Mouse (Mus musculus) myocyte (in vitro differentiated cells): ENCODE data around the gene Olfr1255. TPM values are rescaled to one million over a fixed set of nuclear protein-coding genes. Genes with fewer than 3 reads are reported as not detected.

Source experiments
- H3K27me3 ChIP-seq: one replicate; pipeline ENCODE4 v1.6.1; 2011; ENCODE audit not compliant: control insufficient read depth, insufficient read depth, insufficient read length
- H3K36me3 ChIP-seq: one replicate; pipeline ENCODE4 v1.6.1; 2011; ENCODE audit not compliant: control insufficient read depth, insufficient read depth
- H3K4me2 ChIP-seq: one replicate; pipeline ENCODE4 v1.6.1; 2011; ENCODE audit warnings: low read depth, control low read depth
- H3K4me3 ChIP-seq: one replicate; pipeline ENCODE4 v1.5.1; 2011; ENCODE audit warnings: mild to moderate bottlenecking, control low read depth, moderate library complexity
- H3K79me2 ChIP-seq: one replicate; pipeline ENCODE4 v1.6.1; 2011; ENCODE audit not compliant: control insufficient read depth, insufficient read depth
- H3ac ChIP-seq: one replicate; pipeline ENCODE4 v1.6.1; 2011; ENCODE audit not compliant: control insufficient read depth, insufficient read length
- CEBPB ChIP-seq: IDR thresholded peaks from 2 replicates; pipeline ENCODE4 v1.6.1; 2011; ENCODE audit warnings: mild to moderate bottlenecking, moderate library complexity; ENCODE audit not compliant: poor library complexity, insufficient read depth, severe bottlenecking
- E2F4 ChIP-seq: IDR thresholded peaks from one replicate; pipeline ENCODE4 v1.6.1; 2011; ENCODE audit warnings: mild to moderate bottlenecking, control low read depth, moderate library complexity; ENCODE audit not compliant: insufficient read depth
- MAX ChIP-seq: IDR thresholded peaks from one replicate; pipeline ENCODE4 v1.6.1; 2011; ENCODE audit warnings: low read depth, mild to moderate bottlenecking, control low read depth
- MYOD1 ChIP-seq, 3 experiments: IDR thresholded peaks; one replicate each; pipeline ENCODE4 v1.6.1; 2011; ENCODE audit warnings: control low read depth in 2 of 3, low read depth in 2 of 3, mild to moderate bottlenecking in 2 of 3, moderate library complexity in 1 of 3; ENCODE audit not compliant: insufficient read length in 2 of 3, control insufficient read depth in 1 of 3
- POLR2A ChIP-seq: IDR thresholded peaks from one replicate; pipeline ENCODE4 v1.6.1; 2011; ENCODE audit warnings: low read depth, mild to moderate bottlenecking, control low read depth, moderate library complexity; ENCODE audit not compliant: insufficient read length
- POLR2AphosphoS2 ChIP-seq: IDR thresholded peaks from one replicate; pipeline ENCODE4 v1.6.1; 2011; ENCODE audit warnings: low read depth, control low read depth; ENCODE audit not compliant: insufficient read length
- REST ChIP-seq: IDR thresholded peaks from one replicate; pipeline ENCODE4 v1.6.1; 2011; ENCODE audit warnings: mild to moderate bottlenecking, control low read depth, moderate library complexity; ENCODE audit not compliant: insufficient read depth, insufficient read length
- SRF ChIP-seq: IDR thresholded peaks from one replicate; pipeline ENCODE4 v1.6.1; 2011; ENCODE audit warnings: low read depth; ENCODE audit not compliant: control insufficient read depth, insufficient read length
- TCF12 ChIP-seq: IDR thresholded peaks from one replicate; pipeline ENCODE4 v1.6.1; 2011; ENCODE audit warnings: mild to moderate bottlenecking, control low read depth; ENCODE audit not compliant: poor library complexity, insufficient read depth, severe bottlenecking
- TCF3 ChIP-seq: IDR thresholded peaks from one replicate; pipeline ENCODE4 v1.6.1; 2011; ENCODE audit warnings: low read depth, control low read depth; ENCODE audit not compliant: insufficient read length
- USF1 ChIP-seq: IDR thresholded peaks from one replicate; pipeline ENCODE4 v1.6.1; 2011; ENCODE audit warnings: low read depth, mild to moderate bottlenecking, control low read depth, moderate library complexity
- polyA plus RNA-seq: library from polyadenylated mRNA; unstranded; fragments of >200 nt; fragmentation: generic; extraction: Trizol; gene quantifications from one replicate; pipeline ENCODE4 v1.2.1, GENCODE M21; 2012; ENCODE audit warnings: missing spikeins

Gene Olfr1255
- polyA plus RNA-seq, 1 experiment = not detected

- H3K4me3 ChIP-seq = no peak within 1 kb of the TSS
- no peak within 1 kb of the TSS for H3ac ChIP-seq
- no peaks in the 10 kb centered on the region for H3K27me3 ChIP-seq
- no peaks in the 10 kb centered on the region for H3K79me2 ChIP-seq
- H3K4me2 ChIP-seq = no peak within 1 kb of the TSS
- H3K36me3 ChIP-seq = no peaks in the 10 kb centered on the region
- no peak for TF ChIP-seq MAX
- TF ChIP-seq POLR2A = no peak
- TF ChIP-seq CEBPB = no peak
Measured at GRCm38 (mm10) chr2:89841455-89841854, 29.6 kb downstream of the Olfr1255 start, which contains the start of gene Olfr1256. Gene Olfr1256 (minus strand): TSS chr2:89841555.

- Histone ChIP-seq H3K4me2 (no peak within 1 kb of the TSS), H3K27me3 (no peaks in the 10 kb centered on the region), H3ac (no peak within 1 kb of the TSS), H3K36me3 (no peaks in the 10 kb centered on the region), H3K79me2 (no peaks in the 10 kb centered on the region), H3K4me3 (no peak within 1 kb of the TSS)
- TF ChIP-seq TCF12 (no peak), TCF3 (no peak), E2F4 (no peak), USF1 (no peak), MAX (no peak), POLR2AphosphoS2 (no peak), SRF (no peak), MYOD1 (IDR thresholded peaks at IDR 0.05; ENCODE audit: control insufficient read depth in 1 of 3, insufficient read length in 2 of 3, low read depth in 2 of 3) (no peak)
Measured at GRCm38 (mm10) chr2:89848105-89848504, 36.3 kb downstream of the Olfr1255 start, which contains the start of gene Olfr48. Gene Olfr48 (minus strand): TSS chr2:89848205.

DNA sequence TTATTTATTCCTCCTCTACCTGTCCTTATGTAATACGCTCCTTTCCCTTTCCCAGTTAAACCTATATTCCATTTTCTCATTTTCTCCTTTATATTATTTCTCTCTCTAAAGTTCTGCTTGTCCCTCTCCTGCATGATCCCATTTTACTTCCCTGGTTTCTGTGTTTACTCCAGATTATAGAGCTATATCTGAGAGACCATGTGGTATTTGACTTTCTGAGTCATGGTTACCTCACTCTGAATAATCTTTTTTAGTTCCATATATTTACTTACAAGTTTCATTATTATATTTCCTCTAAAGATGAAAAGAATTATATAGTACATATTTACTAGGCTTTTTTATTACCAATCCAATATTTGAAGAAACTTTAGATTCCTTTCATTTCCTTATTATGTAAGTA is 37.4 kb downstream of the Olfr1255 start:
- H3K4me3 ChIP-seq = no peak overlapping the region
- H3ac ChIP-seq = no peak overlapping the region
- H3K4me2 ChIP-seq = no peak overlapping the region
- no peaks in the 10 kb centered on the region for H3K79me2 ChIP-seq
- TF ChIP-seq TCF3 = no peak
- TF ChIP-seq CEBPB = no peak
- no peak for TF ChIP-seq USF1
- no peak for TF ChIP-seq REST
- TF ChIP-seq TCF12 = no peak
- no peak for TF ChIP-seq E2F4
- no peak for TF ChIP-seq MYOD1 (IDR thresholded peaks at IDR 0.05; ENCODE audit: control insufficient read depth in 1 of 3, insufficient read length in 2 of 3, low read depth in 2 of 3)
- TF ChIP-seq MAX = no peak
- no peaks in the 10 kb centered on the region for H3K36me3 ChIP-seq
- H3K27me3 ChIP-seq = no peaks in the 10 kb centered on the region

Other genes starting within 250 kb of the Olfr1255 start
- not detected for gene Olfr1245, start 233.6 kb upstream of the Olfr1255 start, polyA plus RNA-seq
- gene Olfr1246, start 218.9 kb upstream of the Olfr1255 start, polyA plus RNA-seq = not detected
- not detected for gene Olfr1247, start 197.9 kb upstream of the Olfr1255 start, polyA plus RNA-seq
- gene Olfr1248, start 193.8 kb upstream of the Olfr1255 start, polyA plus RNA-seq = not detected
- not detected for gene Olfr1249, start 177.1 kb upstream of the Olfr1255 start, polyA plus RNA-seq
- gene Olfr1250, start 150.6 kb upstream of the Olfr1255 start, polyA plus RNA-seq = 0.04 TPM
- gene Olfr1251, start 140.1 kb upstream of the Olfr1255 start, polyA plus RNA-seq = 0.20 TPM
- not detected for gene Olfr1252, start 87.0 kb upstream of the Olfr1255 start, polyA plus RNA-seq
- gene Olfr1253, start 55.0 kb upstream of the Olfr1255 start, polyA plus RNA-seq = not detected
- not detected for gene Olfr1254, start 18.4 kb upstream of the Olfr1255 start, polyA plus RNA-seq
- not detected for gene Olfr1256, start 29.5 kb downstream of the Olfr1255 start, polyA plus RNA-seq
- gene Olfr48, start 36.2 kb downstream of the Olfr1255 start, polyA plus RNA-seq = not detected
- not detected for gene Olfr1257, start 66.4 kb downstream of the Olfr1255 start, polyA plus RNA-seq
- gene Olfr1258, start 115.3 kb downstream of the Olfr1255 start, polyA plus RNA-seq = 0.17 TPM
- 0.59 TPM for gene Olfr1259, start 136.6 kb downstream of the Olfr1255 start, polyA plus RNA-seq
- 0.05 TPM for gene Olfr1260, start 162.3 kb downstream of the Olfr1255 start, polyA plus RNA-seq
- not detected for gene Olfr1261, start 179.2 kb downstream of the Olfr1255 start, polyA plus RNA-seq
- gene Olfr1262, start 188.1 kb downstream of the Olfr1255 start, polyA plus RNA-seq = not detected
- 0.02 TPM for gene Olfr1263, start 200.1 kb downstream of the Olfr1255 start, polyA plus RNA-seq
- gene Olfr1264, start 213.5 kb downstream of the Olfr1255 start, polyA plus RNA-seq = not detected
- not detected for gene Olfr1265, start 223.3 kb downstream of the Olfr1255 start, polyA plus RNA-seq